Mouse (Mus musculus) olfactory bulb, adult 2 months (tissue): ENCODE measurements around the gene Pdcd1lg2.

Source experiments
- CTCF ChIP-seq: fragments of 200-500 bp; IDR thresholded peaks from 2 replicates; pipeline ENCODE4 v1.5.1; 2012; ENCODE audit warnings: low read depth, mild to moderate bottlenecking, low read length, moderate library complexity; ENCODE audit not compliant: insufficient read depth
- POLR2A ChIP-seq: fragments of 200-500 bp; IDR thresholded peaks from 2 replicates; pipeline ENCODE4 v1.6.1; 2012; ENCODE audit warnings: mild to moderate bottlenecking, low read depth, low read length, moderate library complexity; ENCODE audit not compliant: insufficient read depth

- TF ChIP-seq CTCF, result no peak
- no peak for TF ChIP-seq POLR2A
These were observed 72.7 kb downstream of the Pdcd1lg2 start for GRCm38 (mm10) chr19:29483386-29483785.
